Mouse (Mus musculus) thymus, adult 2 months (tissue): ENCODE measurements around the gene Zmym6.

ENCODE experiments used
- CTCF ChIP-seq: fragments of 200-500 bp; IDR thresholded peaks from 2 replicates; pipeline ENCODE4 v1.5.1; 2012; ENCODE audit warnings: mild to moderate bottlenecking, control low read depth, low read length, moderate library complexity, borderline replicate concordance; ENCODE audit not compliant: control insufficient read depth, poor library complexity, insufficient read depth; ENCODE audit errors: extremely low read depth
- POLR2A ChIP-seq: fragments of 200-500 bp; IDR thresholded peaks from 2 replicates; pipeline ENCODE4 v1.6.1; 2012; ENCODE audit warnings: mild to moderate bottlenecking, low read length, control low read depth, moderate library complexity; ENCODE audit not compliant: control insufficient read depth, poor library complexity, insufficient read depth; ENCODE audit errors: extremely low read depth

DNA sequence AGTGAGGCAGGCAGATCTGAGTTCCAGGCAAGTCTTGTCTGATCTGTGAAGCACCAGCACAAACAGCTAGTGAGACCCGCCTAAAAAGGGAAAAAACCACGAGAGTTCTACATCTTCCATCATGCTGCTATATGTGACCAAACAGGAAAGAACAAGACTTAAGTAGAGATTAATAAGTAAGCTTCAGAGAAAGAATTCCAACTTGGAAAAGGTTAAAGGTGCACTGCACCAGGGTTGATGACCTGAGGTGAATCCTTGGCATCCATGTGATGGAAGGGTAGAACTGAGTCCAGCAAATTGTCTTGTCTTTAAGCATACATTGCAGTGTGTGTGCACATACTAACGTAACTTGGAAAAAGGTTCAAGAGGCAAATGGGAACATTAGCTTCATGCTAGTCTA lies 40.0 kb upstream of the Zmym6 start:
- TF ChIP-seq POLR2A (no peak), CTCF (no peak)
